Mouse (Mus musculus): ENCODE data around the gene Plcb1. TPM values are rescaled to one million over a fixed set of nuclear protein-coding genes. Genes with fewer than 3 reads are reported as not detected.

Plcb1 gene
- total RNA-seq (2021) = 100 to 1,000 TPM; 180 to 200 TPM

- intact Hi-C loops (cut with DNase I) = loop anchor here (1.0 to 10.0 kb wide), 7 partner anchors 61 to 538 kb away; no protein-coding TSS in a partner anchor
- peak; percentile 88 to 93 for DNase-seq (ENCODE audit: low spot score in 2 of 2)
Observed at GRCm38 (mm10) chr2:134785970-134786855, at the start of gene Plcb1. Gene Plcb1 (plus strand): TSS chr2:134786067.

GRCm38 (mm10) chr2:134755537-134755936 is 30.3 kb upstream of the Plcb1 start:
- intact Hi-C loops (cut with DNase I) = no loop called here
- no peak for DNase-seq (ENCODE audit: low spot score in 2 of 2)

- DNase-seq (ENCODE audit: low spot score in 2 of 2) = no peak
- intact Hi-C loops (cut with DNase I) = no loop called here
Observed at GRCm38 (mm10) chr2:134756086-134756485, 29.8 kb upstream of the Plcb1 start.

GRCm38 (mm10) chr2:134761029-134761428 is 24.8 kb upstream of the Plcb1 start:
- intact Hi-C loops (cut with DNase I) = no loop called here
- DNase-seq (ENCODE audit: low spot score in 2 of 2) = no peak

GRCm38 (mm10) chr2:134763406-134763990 is 22.4 kb upstream of the Plcb1 start:
- intact Hi-C loops (cut with DNase I) = no loop called here

GRCm38 (mm10) chr2:134764506-134764905 is 21.4 kb upstream of the Plcb1 start:
- intact Hi-C loops (cut with DNase I) = no loop called here

More at GRCm38 (mm10) chr2:134763406-134763990, 22.4 kb upstream of the Plcb1 start:
- no peak for DNase-seq (ENCODE audit: low spot score in 2 of 2)

GRCm38 (mm10) chr2:134779826-134780225 is 6.0 kb upstream of the Plcb1 start:
- peak; percentile 29 to 93 for DNase-seq (ENCODE audit: low spot score in 2 of 2)
- intact Hi-C loops (cut with DNase I) = loop anchor here (1.0 to 10.0 kb wide), 3 partner anchors 66 to 315 kb away; no protein-coding TSS in a partner anchor

More at GRCm38 (mm10) chr2:134764506-134764905, 21.4 kb upstream of the Plcb1 start:
- no peak for DNase-seq (ENCODE audit: low spot score in 2 of 2)

- intact Hi-C loops (cut with DNase I) = loop anchor here (10.0 kb wide), 1 partner anchor 314 kb away; no protein-coding TSS in a partner anchor
- DNase-seq (ENCODE audit: low spot score in 2 of 2) = peak in 1 of 2 experiments; percentile 44
Observed at GRCm38 (mm10) chr2:134780316-134780715, 5.6 kb upstream of the Plcb1 start.

GRCm38 (mm10) chr2:134786856-134787250 is 986 bp downstream of the Plcb1 start:
- DNase-seq (ENCODE audit: low spot score in 2 of 2) = no peak
- intact Hi-C loops (cut with DNase I) = loop anchor here (1.0 to 10.0 kb wide), 7 partner anchors 60 to 537 kb away; no protein-coding TSS in a partner anchor

GRCm38 (mm10) chr2:134787336-134788095 is 1.6 kb downstream of the Plcb1 start:
- intact Hi-C loops (cut with DNase I) = loop anchor here (2.0 to 10.0 kb wide), 6 partner anchors 59 to 490 kb away; no protein-coding TSS in a partner anchor
- no peak for DNase-seq (ENCODE audit: low spot score in 2 of 2)

- intact Hi-C loops (cut with DNase I) = no loop called here
- DNase-seq (ENCODE audit: low spot score in 2 of 2) = no peak
Observed at GRCm38 (mm10) chr2:134792926-134793325, 7.1 kb downstream of the Plcb1 start.

- DNase-seq (ENCODE audit: low spot score in 2 of 2) = no peak
- intact Hi-C loops (cut with DNase I) = no loop called here
Observed at GRCm38 (mm10) chr2:134800226-134800625, 14.4 kb downstream of the Plcb1 start.

GRCm38 (mm10) chr2:134816383-134816782 is 30.5 kb downstream of the Plcb1 start:
- intact Hi-C loops (cut with DNase I) = no loop called here

GRCm38 (mm10) chr2:134817058-134817840 is 31.4 kb downstream of the Plcb1 start:
- DNase-seq (ENCODE audit: low spot score in 2 of 2) = peak; percentile 33 to 84
- intact Hi-C loops (cut with DNase I) = no loop called here

More at GRCm38 (mm10) chr2:134816383-134816782, 30.5 kb downstream of the Plcb1 start:
- peak in 1 of 2 experiments; percentile 16 for DNase-seq (ENCODE audit: low spot score in 2 of 2)

GRCm38 (mm10) chr2:134821176-134821575 is 35.3 kb downstream of the Plcb1 start:
- DNase-seq (ENCODE audit: low spot score in 2 of 2) = no peak
- intact Hi-C loops (cut with DNase I) = no loop called here

GRCm38 (mm10) chr2:134825645-134826044 is 39.8 kb downstream of the Plcb1 start:
- intact Hi-C loops (cut with DNase I) = no loop called here
- DNase-seq (ENCODE audit: low spot score in 2 of 2) = no peak

GRCm38 (mm10) chr2:134826111-134827005 is 40.5 kb downstream of the Plcb1 start:
- intact Hi-C loops (cut with DNase I) = no loop called here
- no peak for DNase-seq (ENCODE audit: low spot score in 2 of 2)

All from left cerebral cortex, postnatal 25 days (tissue).